Mouse (Mus musculus): ENCODE measurements around the gene Tlr2. TPM values are rescaled to one million over a fixed set of nuclear protein-coding genes. Genes with fewer than 3 reads are reported as not detected.

Gene Tlr2
- polyA plus RNA-seq, 1 experiment = 4.1 TPM

- Histone ChIP-seq H3K4me3 (ENCODE audit: extremely low read depth, insufficient read depth, insufficient read length) (no peak overlapping the region), H3K36me3 (ENCODE audit: control insufficient read depth, insufficient read depth, low read length) (no peaks in the 10 kb centered on the region), H3K27me3 (ENCODE audit: control insufficient read depth, insufficient read depth, low read length) (no peaks in the 10 kb centered on the region), H3K27ac (ENCODE audit: insufficient read depth, low read length) (no peak overlapping the region), H3K4me1 (ENCODE audit: control insufficient read depth, insufficient read depth, insufficient read length) (no peaks in the 10 kb centered on the region; the same call in 1 of the 2 replicates)
- 92% methylated on average over 13 of the region's 13 CpGs for WGBS
- TF ChIP-seq POLR2A (IDR thresholded peaks at IDR 0.05; ENCODE audit: low read depth, low read length) = no peak
- no peak for TF ChIP-seq CTCF (IDR thresholded peaks at IDR 0.05; ENCODE audit: extremely low read depth, insufficient read depth, insufficient read length, insufficient replicate concordance)
- no peak for DNase-seq (ENCODE audit: low read depth in 1 of 2, low spot score in 2 of 2)
Measured at GRCm38 (mm10) chr3:83857621-83858020, 16.1 kb upstream of the Tlr2 start.

- Histone ChIP-seq H3K36me3 (ENCODE audit: control insufficient read depth, insufficient read depth, low read length) (no peaks in the 10 kb centered on the region), H3K4me3 (ENCODE audit: extremely low read depth, insufficient read depth, insufficient read length) (no peak overlapping the region), H3K27ac (ENCODE audit: insufficient read depth, low read length) (no peak overlapping the region), H3K4me1 (ENCODE audit: control insufficient read depth, insufficient read depth, insufficient read length) (no peaks in the 10 kb centered on the region), H3K27me3 (ENCODE audit: control insufficient read depth, insufficient read depth, low read length) (no peaks in the 10 kb centered on the region)
- WGBS = 82% methylated on average over 5 of the region's 5 CpGs
- no peak for TF ChIP-seq CTCF (IDR thresholded peaks at IDR 0.05; ENCODE audit: extremely low read depth, insufficient read depth, insufficient read length, insufficient replicate concordance)
- TF ChIP-seq POLR2A (IDR thresholded peaks at IDR 0.05; ENCODE audit: low read depth, low read length) = no peak
- no peak for DNase-seq (ENCODE audit: low read depth in 1 of 2, low spot score in 2 of 2)
Measured at GRCm38 (mm10) chr3:83855643-83856042, 14.1 kb upstream of the Tlr2 start.

GRCm38 (mm10) chr3:83849341-83849740 lies 7.8 kb upstream of the Tlr2 start:
- 72% methylated on average over 2 of the region's 2 CpGs for WGBS
- DNase-seq (ENCODE audit: low read depth in 1 of 2, low spot score in 2 of 2) = no peak
- H3K27ac ChIP-seq (ENCODE audit: insufficient read depth, low read length) = no peak overlapping the region
- no peaks in the 10 kb centered on the region for H3K27me3 ChIP-seq (ENCODE audit: control insufficient read depth, insufficient read depth, low read length)
- no peaks in the 10 kb centered on the region for H3K36me3 ChIP-seq (ENCODE audit: control insufficient read depth, insufficient read depth, low read length)
- no peak overlapping the region for H3K4me3 ChIP-seq (ENCODE audit: extremely low read depth, insufficient read depth, insufficient read length)
- TF ChIP-seq CTCF (IDR thresholded peaks at IDR 0.05; ENCODE audit: extremely low read depth, insufficient read depth, insufficient read length, insufficient replicate concordance) (no peak), POLR2A (IDR thresholded peaks at IDR 0.05; ENCODE audit: low read depth, low read length) (no peak)
- H3K4me1 ChIP-seq (ENCODE audit: control insufficient read depth, insufficient read depth, insufficient read length) = no peaks in the 10 kb centered on the region; the same call in 1 of the 2 replicates

GRCm38 (mm10) chr3:83844766-83845520 lies 3.4 kb upstream of the Tlr2 start:
- Histone ChIP-seq H3K4me3 (ENCODE audit: extremely low read depth, insufficient read depth, insufficient read length) (no peak overlapping the region), H3K4me1 (ENCODE audit: control insufficient read depth, insufficient read depth, insufficient read length) (peaks cover under 1% of the 10 kb centered on the region; the same call in 1 of the 2 replicates), H3K27ac (ENCODE audit: insufficient read depth, low read length) (no peak overlapping the region), H3K36me3 (ENCODE audit: control insufficient read depth, insufficient read depth, low read length) (no peaks in the 10 kb centered on the region), H3K27me3 (ENCODE audit: control insufficient read depth, insufficient read depth, low read length) (no peaks in the 10 kb centered on the region)
- no peak for DNase-seq (ENCODE audit: low read depth in 1 of 2, low spot score in 2 of 2)
- 79% methylated on average over 8 of the region's 8 CpGs for WGBS
- TF ChIP-seq CTCF (IDR thresholded peaks at IDR 0.05; ENCODE audit: extremely low read depth, insufficient read depth, insufficient read length, insufficient replicate concordance) (no peak), POLR2A (IDR thresholded peaks at IDR 0.05; ENCODE audit: low read depth, low read length) (no peak)

- H3K36me3 ChIP-seq (ENCODE audit: control insufficient read depth, insufficient read depth, low read length) = peaks cover 10% of the 10 kb centered on the region
- TF ChIP-seq POLR2A (IDR thresholded peaks at IDR 0.05; ENCODE audit: low read depth, low read length) (no peak), CTCF (IDR thresholded peaks at IDR 0.05; ENCODE audit: extremely low read depth, insufficient read depth, insufficient read length, insufficient replicate concordance) (no peak)
- no peak for DNase-seq (ENCODE audit: low read depth in 1 of 2, low spot score in 2 of 2)
- H3K4me3 ChIP-seq (ENCODE audit: extremely low read depth, insufficient read depth, insufficient read length) = no peak overlapping the region
- 71% methylated on average over 5 of the region's 5 CpGs for WGBS
- no peak overlapping the region for H3K27ac ChIP-seq (ENCODE audit: insufficient read depth, low read length)
- H3K4me1 ChIP-seq (ENCODE audit: control insufficient read depth, insufficient read depth, insufficient read length) = peaks cover 3% of the 10 kb centered on the region; the same call in 1 of the 2 replicates
- H3K27me3 ChIP-seq (ENCODE audit: control insufficient read depth, insufficient read depth, low read length) = no peaks in the 10 kb centered on the region
Measured at GRCm38 (mm10) chr3:83839477-83839876, 2.1 kb downstream of the Tlr2 start.

- no peaks in the 10 kb centered on the region for H3K27me3 ChIP-seq (ENCODE audit: control insufficient read depth, insufficient read depth, low read length)
- no peak overlapping the region for H3K27ac ChIP-seq (ENCODE audit: insufficient read depth, low read length)
- 91% methylated on average over 15 of the region's 15 CpGs for WGBS
- H3K4me1 ChIP-seq (ENCODE audit: control insufficient read depth, insufficient read depth, insufficient read length) = peaks cover 3% of the 10 kb centered on the region; the same call in 1 of the 2 replicates
- DNase-seq (ENCODE audit: low read depth in 1 of 2, low spot score in 2 of 2) = no peak
- no peak overlapping the region for H3K4me3 ChIP-seq (ENCODE audit: extremely low read depth, insufficient read depth, insufficient read length)
- peaks cover 10% of the 10 kb centered on the region for H3K36me3 ChIP-seq (ENCODE audit: control insufficient read depth, insufficient read depth, low read length)
- TF ChIP-seq POLR2A (IDR thresholded peaks at IDR 0.05; ENCODE audit: low read depth, low read length) (no peak), CTCF (IDR thresholded peaks at IDR 0.05; ENCODE audit: extremely low read depth, insufficient read depth, insufficient read length, insufficient replicate concordance) (no peak)
Measured at GRCm38 (mm10) chr3:83836685-83837084, 4.9 kb downstream of the Tlr2 start.

GRCm38 (mm10) chr3:83828145-83828611 lies 13.4 kb downstream of the Tlr2 start:
- no peaks in the 10 kb centered on the region for H3K4me1 ChIP-seq (ENCODE audit: control insufficient read depth, insufficient read depth, insufficient read length)
- no peaks in the 10 kb centered on the region for H3K36me3 ChIP-seq (ENCODE audit: control insufficient read depth, insufficient read depth, low read length)
- no peak overlapping the region for H3K27ac ChIP-seq (ENCODE audit: insufficient read depth, low read length)
- TF ChIP-seq CTCF (IDR thresholded peaks at IDR 0.05; ENCODE audit: extremely low read depth, insufficient read depth, insufficient read length, insufficient replicate concordance) (no peak), POLR2A (IDR thresholded peaks at IDR 0.05; ENCODE audit: low read depth, low read length) (no peak)
- no peak for DNase-seq (ENCODE audit: low read depth in 1 of 2, low spot score in 2 of 2)
- WGBS = 67% methylated on average over 5 of the region's 5 CpGs
- no peak overlapping the region for H3K4me3 ChIP-seq (ENCODE audit: extremely low read depth, insufficient read depth, insufficient read length)
- H3K27me3 ChIP-seq (ENCODE audit: control insufficient read depth, insufficient read depth, low read length) = no peaks in the 10 kb centered on the region

Measured in spleen, adult 2 months (tissue).